Mouse (Mus musculus): ENCODE measurements around the gene Nell1.

DNA sequence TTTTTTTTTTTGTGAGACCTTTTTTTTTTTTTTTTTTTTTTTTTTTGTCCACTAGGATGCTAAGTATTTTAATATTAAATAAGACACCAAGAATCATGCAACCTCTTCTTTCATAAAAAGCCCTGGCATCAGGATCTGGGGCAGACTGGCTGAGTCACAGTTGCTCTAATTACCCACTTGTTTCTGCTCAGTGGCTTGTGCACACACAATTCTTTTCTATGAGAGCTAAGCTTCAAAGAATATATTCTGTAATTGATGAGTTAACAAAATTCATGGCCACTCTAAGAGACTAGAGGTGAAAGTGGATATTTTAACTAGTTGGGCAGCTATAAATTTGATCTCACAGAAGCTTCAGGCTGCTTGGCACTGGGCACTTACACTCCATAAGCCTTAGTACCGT is 873.3 kb downstream of the Nell1 start:
- TF ChIP-seq CTCF (IDR thresholded peaks at IDR 0.05; ENCODE audit: insufficient read depth, low read length) (no peak), POLR2A (IDR thresholded peaks at IDR 0.05; ENCODE audit: borderline replicate concordance, extremely low read depth, low read depth, low read length) (no peak)

All from lung, adult 2 months (tissue).